Mouse (Mus musculus) G1E (cell line): ENCODE measurements around the gene Cerk. TPM values are rescaled to one million over a fixed set of nuclear protein-coding genes. Genes with fewer than 3 reads are reported as not detected.
A peak's percentile ranks its signal among the peaks of the same experiment; 100 is the strongest.
"Not testable (repeated sequence)": the region's sequence is repeated elsewhere in the genome, so short reads cannot be mapped to it uniquely, and the experiment has no call there.

Experiments
- ATAC-seq: 2 replicates; pipeline ENCODE4 v1.8.0; 2016; ENCODE audit warnings: mild to moderate bottlenecking; ENCODE audit not compliant: insufficient number of reproducible peaks, poor library complexity, low FRiP score, severe bottlenecking; ENCODE audit errors: extremely low read depth
- DNase-seq: peaks from one replicate; pipeline ENCODE4 v3.0.0; 2012; ENCODE audit warnings: low spot score
- H3K27me3 ChIP-seq: 2 replicates; pipeline ENCODE4 v1.6.1; 2012; ENCODE audit warnings: mild to moderate bottlenecking, low read length, inconsistent platforms; ENCODE audit not compliant: insufficient read depth
- H3K36me3 ChIP-seq: replicated peaks from 2 replicates; pipeline ENCODE3; 2012; ENCODE audit warnings: mild to moderate bottlenecking, inconsistent platforms
- H3K4me1 ChIP-seq: 2 replicates; pipeline ENCODE4 v1.6.1; 2012; ENCODE audit warnings: low read depth, low read length, inconsistent platforms, mixed read lengths; ENCODE audit not compliant: insufficient read depth
- H3K4me3 ChIP-seq: 2 replicates; pipeline ENCODE4 v1.5.1; 2012; ENCODE audit warnings: low read depth, mild to moderate bottlenecking, inconsistent platforms, low read length, moderate library complexity, mixed read lengths
- H3K9me3 ChIP-seq: replicated peaks from 2 replicates; pipeline ENCODE4 v1.6.1; 2012; ENCODE audit warnings: inconsistent platforms
- CTCF ChIP-seq: IDR thresholded peaks from 2 replicates; pipeline ENCODE4 v1.5.1; 2012; ENCODE audit warnings: low read depth, low read length, inconsistent platforms, mixed read lengths
- GATA1 ChIP-seq: IDR thresholded peaks from 2 replicates; pipeline ENCODE4 v1.6.1; 2012; ENCODE audit warnings: borderline replicate concordance, low read length, inconsistent platforms, mixed read lengths
- GATA2 ChIP-seq: IDR thresholded peaks from 2 replicates; pipeline ENCODE4 v1.6.1; 2012; ENCODE audit warnings: low read depth, low read length, inconsistent platforms, borderline replicate concordance
- POLR2AphosphoS5 ChIP-seq: IDR thresholded peaks from 2 replicates; pipeline ENCODE4 v1.6.1; 2012; ENCODE audit warnings: low read depth, low read length, inconsistent platforms; ENCODE audit not compliant: insufficient replicate concordance
- TAL1 ChIP-seq: conservative IDR thresholded peaks from 2 replicates; pipeline ENCODE4 v1.6.1; 2012; ENCODE audit warnings: low read depth, low read length, inconsistent platforms, mixed read lengths
- polyA plus RNA-seq: library from polyadenylated mRNA; stranded (reverse); fragments of >175 nt; gene quantifications from 2 replicates; pipeline ENCODE4 v1.2.3, GENCODE M21; 2012
- total RNA-seq, 2 experiments: library from RNA; stranded (forward) in 1 of 2; stranded (reverse) in 1 of 2; fragments of 200-1000 nt in 1 of 2; fragments of >200 nt in 1 of 2; fragmentation: Nextera tagmentation in 1 of 2; gene quantifications; 2 replicates each; pipeline ENCODE4 v1.2.3; 2014 to 2017

The Cerk gene
- total and polyA plus RNA-seq, 3 experiments = 0.01 to 0.22 TPM; not detected in 1

- ATAC-seq (peak; percentile 78), DNase-seq (peak; percentile 84)
- peak within 1 kb of the TSS; percentile 98 for H3K4me3 ChIP-seq
- H3K9me3 ChIP-seq = no peaks in the 10 kb centered on the region
- H3K4me1 ChIP-seq = peaks cover 32% of the 10 kb centered on the region
- H3K36me3 ChIP-seq = peaks cover 49% of the 10 kb centered on the region
- no peaks in the 10 kb centered on the region for H3K27me3 ChIP-seq
- TF ChIP-seq TAL1 (no peak), GATA1 (no peak), CTCF (no peak), POLR2AphosphoS5 (no peak), GATA2 (no peak)
These were observed 28.0 kb upstream of the Cerk start, which contains the start of gene Tbc1d22a for GRCm38 (mm10) chr15:86213753-86214548. Gene Tbc1d22a (plus strand): TSS chr15:86214459.

- H3K9me3 ChIP-seq, H3K27me3 ChIP-seq, DNase-seq, ATAC-seq: not testable (repeated sequence)
- peaks cover 32% of the 10 kb centered on the region for H3K4me1 ChIP-seq
- H3K36me3 ChIP-seq = peaks cover 46% of the 10 kb centered on the region
- H3K4me3 ChIP-seq = peak overlapping the region; percentile 8; the same call in 1 of the 2 replicates
These were observed 26.3 kb upstream of the Cerk start for GRCm38 (mm10) chr15:86212193-86212592.

- DNase-seq (no peak), ATAC-seq (no peak)
- H3K9me3 ChIP-seq = no peaks in the 10 kb centered on the region
- no peak overlapping the region for H3K4me3 ChIP-seq
- peaks cover 2% of the 10 kb centered on the region; the same call in 1 of the 2 replicates for H3K27me3 ChIP-seq
- TF ChIP-seq TAL1 = no peak
- no peak for TF ChIP-seq CTCF
- no peak for TF ChIP-seq GATA1
- TF ChIP-seq POLR2AphosphoS5 = no peak
- no peak for TF ChIP-seq GATA2
- peaks cover 42% of the 10 kb centered on the region for H3K4me1 ChIP-seq
- peaks cover 26% of the 10 kb centered on the region for H3K36me3 ChIP-seq
These were observed 20.4 kb upstream of the Cerk start for GRCm38 (mm10) chr15:86206385-86206784.

- no peaks in the 10 kb centered on the region for H3K9me3 ChIP-seq
- H3K4me3 ChIP-seq = no peak overlapping the region
- DNase-seq = no peak
- H3K36me3 ChIP-seq = peaks cover 15% of the 10 kb centered on the region
- H3K4me1 ChIP-seq = peaks cover 44% of the 10 kb centered on the region
- TF ChIP-seq GATA1 = no peak
- TF ChIP-seq CTCF = peak; percentile 68
- ATAC-seq = no peak
- peaks cover 5% of the 10 kb centered on the region; the same call in 1 of the 2 replicates for H3K27me3 ChIP-seq
These were observed 19.4 kb upstream of the Cerk start for GRCm38 (mm10) chr15:86205300-86205699.

- ATAC-seq (no peak), DNase-seq (no peak)
- TF ChIP-seq GATA1 = no peak
- no peak for TF ChIP-seq POLR2AphosphoS5
- TF ChIP-seq GATA2 = no peak
- TF ChIP-seq CTCF = no peak
- no peak for TF ChIP-seq TAL1
- Histone ChIP-seq H3K27me3 (peaks cover 15% of the 10 kb centered on the region), H3K4me3 (peak overlapping the region; percentile 31; the same call in 1 of the 2 replicates), H3K36me3 (peaks cover 7% of the 10 kb centered on the region), H3K4me1 (peaks cover 47% of the 10 kb centered on the region), H3K9me3 (no peaks in the 10 kb centered on the region)
These were observed 18.1 kb upstream of the Cerk start for GRCm38 (mm10) chr15:86203942-86204561.

GRCm38 (mm10) chr15:86203292-86203793 is 17.4 kb upstream of the Cerk start:
- Histone ChIP-seq H3K4me1 (peaks cover 47% of the 10 kb centered on the region), H3K4me3 (peak overlapping the region; percentile 63), H3K27me3 (peaks cover 19% of the 10 kb centered on the region), H3K9me3 (no peaks in the 10 kb centered on the region), H3K36me3 (no peaks in the 10 kb centered on the region)
- no peak for ATAC-seq
- DNase-seq = no peak
- no peak for TF ChIP-seq POLR2AphosphoS5
- no peak for TF ChIP-seq TAL1
- no peak for TF ChIP-seq GATA2
- TF ChIP-seq GATA1 = no peak
- no peak for TF ChIP-seq CTCF
